Mouse (Mus musculus) embryonic fibroblast, embryonic 13.5 days (primary cell): ENCODE results near the gene Farsa. TPM values are rescaled to one million over a fixed set of nuclear protein-coding genes. Genes with fewer than 3 reads are reported as not detected.

Experiments used
- H3K27ac ChIP-seq: 2 replicates; pipeline ENCODE4 v1.5.1; 2012; ENCODE audit warnings: low read length, control low read depth, inconsistent platforms; ENCODE audit not compliant: insufficient read depth
- H3K4me1 ChIP-seq: 2 replicates; pipeline ENCODE4 v1.6.1; 2011; ENCODE audit warnings: low read length; ENCODE audit not compliant: control insufficient read depth, insufficient read depth
- H3K4me3 ChIP-seq: 2 replicates; pipeline ENCODE4 v1.5.1; 2011; ENCODE audit warnings: mild to moderate bottlenecking, control low read depth, low read length; ENCODE audit not compliant: insufficient read depth
- CTCF ChIP-seq: IDR thresholded peaks from 2 replicates; pipeline ENCODE4 v1.5.1; 2011; ENCODE audit warnings: mild to moderate bottlenecking, control low read depth, low read length, moderate library complexity, borderline replicate concordance; ENCODE audit not compliant: insufficient read depth
- POLR2A ChIP-seq: IDR thresholded peaks from 2 replicates; pipeline ENCODE4 v1.6.1; 2011; ENCODE audit warnings: low read depth, mild to moderate bottlenecking, control low read depth, low read length, moderate library complexity
- polyA plus RNA-seq: library from polyadenylated mRNA; stranded (reverse); fragments of >200 nt; gene quantifications from 2 replicates; pipeline ENCODE4 v1.2.4, GENCODE M21; 2011; ENCODE audit warnings: low read depth; ENCODE audit not compliant: missing spikeins, insufficient read length

The Farsa gene
- polyA plus RNA-seq, 1 experiment, result 43.5 TPM

- no peak for TF ChIP-seq POLR2A
- no peak for TF ChIP-seq CTCF
- Histone ChIP-seq H3K27ac (no peak overlapping the region), H3K4me3 (no peak overlapping the region), H3K4me1 (peaks cover 5% of the 10 kb centered on the region)
These were observed 61.0 kb downstream of the Farsa start for GRCm38 (mm10) chr8:84917781-84918180.

GRCm38 (mm10) chr8:84918646-84919045 lies 61.9 kb downstream of the Farsa start:
- Histone ChIP-seq H3K4me3 (no peak overlapping the region), H3K4me1 (peaks cover 5% of the 10 kb centered on the region), H3K27ac (no peak overlapping the region)
- TF ChIP-seq CTCF, result no peak
- TF ChIP-seq POLR2A, result no peak

Other genes starting within 250 kb of the Farsa start
- gene Ier2, start 194.1 kb upstream of the Farsa start, polyA plus RNA-seq, result 38.2 and 38.6 TPM in 2 replicates
- 80.2 and 86.7 TPM in 2 replicates for gene Trmt1, start 170.7 kb upstream of the Farsa start, polyA plus RNA-seq
- 47.2 and 54.9 TPM in 2 replicates for gene Nacc1, start 169.1 kb upstream of the Farsa start, polyA plus RNA-seq
- not detected in 2 replicates for gene Lyl1, start 155.5 kb upstream of the Farsa start, polyA plus RNA-seq
- gene G430095P16Rik, start 134.0 kb upstream of the Farsa start, polyA plus RNA-seq, result 0.74 TPM in 1 of 2 replicates, not detected in the other
- 173 and 236 TPM in 2 replicates for gene Nfix, start 56.6 kb upstream of the Farsa start, polyA plus RNA-seq
- 2.0 and 2.3 TPM in 2 replicates for gene Dand5, start 34.2 kb upstream of the Farsa start, polyA plus RNA-seq
- 11.7 and 12.6 TPM in 2 replicates for gene Gadd45gip1, start 25.5 kb upstream of the Farsa start, polyA plus RNA-seq
- 57.6 and 61.7 TPM in 2 replicates for gene Rad23a, start 16.3 kb upstream of the Farsa start, polyA plus RNA-seq
- 1,122 and 1,201 TPM in 2 replicates for gene Calr, start 10.1 kb upstream of the Farsa start, polyA plus RNA-seq
- gene Syce2, start 15.1 kb downstream of the Farsa start, polyA plus RNA-seq, result 8.7 and 18.9 TPM in 2 replicates
- 18.6 and 23.5 TPM in 2 replicates for gene Gcdh, start 36.9 kb downstream of the Farsa start, polyA plus RNA-seq
- not detected in 2 replicates for gene Klf1, start 44.9 kb downstream of the Farsa start, polyA plus RNA-seq
- gene Dnase2a, start 51.6 kb downstream of the Farsa start, polyA plus RNA-seq, result 17.2 and 19.7 TPM in 2 replicates
- not detected in 2 replicates for gene Mast1, start 80.4 kb downstream of the Farsa start, polyA plus RNA-seq
- not detected in 2 replicates for gene Rtbdn, start 90.0 kb downstream of the Farsa start, polyA plus RNA-seq
- gene Gm49661, start 112.4 kb downstream of the Farsa start, polyA plus RNA-seq, result not detected in 2 replicates
- 244 and 312 TPM in 2 replicates for gene Prdx2, start 112.6 kb downstream of the Farsa start, polyA plus RNA-seq
- 27.9 and 30.7 TPM in 2 replicates for gene Rnaseh2a, start 112.8 kb downstream of the Farsa start, polyA plus RNA-seq
- 35.0 and 42.0 TPM in 2 replicates for gene Junb, start 121.7 kb downstream of the Farsa start, polyA plus RNA-seq
- 7.9 and 8.1 TPM in 2 replicates for gene Hook2, start 133.6 kb downstream of the Farsa start, polyA plus RNA-seq
- gene Best2, start 157.5 kb downstream of the Farsa start, polyA plus RNA-seq, result not detected in 2 replicates
- gene Asna1, start 168.3 kb downstream of the Farsa start, polyA plus RNA-seq, result 71.1 and 73.2 TPM in 2 replicates
- 108 and 117 TPM in 2 replicates for gene Trir, start 169.8 kb downstream of the Farsa start, polyA plus RNA-seq
- 106 and 120 TPM in 2 replicates for gene Tnpo2, start 179.9 kb downstream of the Farsa start, polyA plus RNA-seq
- 28.8 TPM in 2 replicates for gene Fbxw9, start 203.1 kb downstream of the Farsa start, polyA plus RNA-seq
- not detected in 2 replicates for gene Gm5741, start 211.0 kb downstream of the Farsa start, polyA plus RNA-seq
- 36.1 and 36.7 TPM in 2 replicates for gene Dhps, start 214.8 kb downstream of the Farsa start, polyA plus RNA-seq
- 133 and 144 TPM in 2 replicates for gene Wdr83os, start 223.8 kb downstream of the Farsa start, polyA plus RNA-seq
- 19.5 and 22.2 TPM in 2 replicates for gene Wdr83, start 224.3 kb downstream of the Farsa start, polyA plus RNA-seq
- gene Man2b1, start 226.3 kb downstream of the Farsa start, polyA plus RNA-seq, result 45.5 and 51.3 TPM in 2 replicates